Mouse (Mus musculus): Measurements from ENCODE around the gene Cdkal1.

- no peak for TF ChIP-seq EP300 (IDR thresholded peaks at IDR 0.05; ENCODE audit: low read depth)
- TF ChIP-seq CTCF (IDR thresholded peaks at IDR 0.05; ENCODE audit: low read depth) = no peak
Measured at GRCm38 (mm10) chr13:29361842-29362241, 493.6 kb downstream of the Cdkal1 start.

Data from liver, embryonic 14.5 days (tissue).